Mouse (Mus musculus) midbrain, embryonic 14.5 days (tissue): ENCODE measurements at regions not wholly inside any gene's neighbourhood (a gene's known extent, or its start where the extent isn't known, plus 50 kb on each side); places are given as distances from the start of the nearest gene placed in this dataset.

ENCODE experiments used
- ATAC-seq: fragments of 200-750 bp; cut with Nextera tagmentation; 2 replicates; pipeline ENCODE4 v1.8.0; 2017; ENCODE audit warnings: moderate number of reproducible peaks, moderate library complexity; ENCODE audit not compliant: low FRiP score, low TSS enrichment
- DNase-seq: peaks from one replicate; pipeline ENCODE4 v3.0.0-alpha.2; 2015
- H3K27ac ChIP-seq: fragments of 300-500 bp; sonication (generic); replicated peaks from 2 replicates; pipeline ENCODE4 v1.5.1; 2014; ENCODE audit warnings: mild to moderate bottlenecking, low read depth, low read length, moderate library complexity
- H3K27me3 ChIP-seq: fragments of 300-500 bp; sonication (generic); 2 replicates; pipeline ENCODE4 v1.6.1; 2014; ENCODE audit warnings: low read length, control low read depth, mixed read lengths; ENCODE audit not compliant: control insufficient read depth, insufficient read depth
- H3K36me3 ChIP-seq: fragments of 300-500 bp; sonication (generic); 2 replicates; pipeline ENCODE4 v1.6.1; 2014; ENCODE audit warnings: low read length, control low read depth; ENCODE audit not compliant: control insufficient read depth, insufficient read depth
- H3K4me1 ChIP-seq: fragments of 300-500 bp; sonication (generic); 2 replicates; pipeline ENCODE4 v1.6.1; 2014; ENCODE audit warnings: mild to moderate bottlenecking, antibody characterized with exemption, low read length, control low read depth; ENCODE audit not compliant: control insufficient read depth, insufficient read depth
- H3K4me2 ChIP-seq: fragments of 300-500 bp; sonication (generic); 2 replicates; pipeline ENCODE4 v1.6.1; 2014; ENCODE audit warnings: mild to moderate bottlenecking, low read length, moderate library complexity
- H3K4me3 ChIP-seq: fragments of 300-500 bp; sonication (generic); replicated peaks from 2 replicates; pipeline ENCODE4 v1.5.1; 2014; ENCODE audit warnings: low read depth, low read length
- H3K9ac ChIP-seq: fragments of 300-500 bp; sonication (generic); replicated peaks from 2 replicates; pipeline ENCODE4 v1.6.1; 2014; ENCODE audit warnings: mild to moderate bottlenecking, low read length, moderate library complexity
- H3K9me3 ChIP-seq: fragments of 300-500 bp; sonication (generic); 2 replicates; pipeline ENCODE4 v1.6.1; 2016; ENCODE audit warnings: low read length, control low read depth, mixed read lengths; ENCODE audit not compliant: control insufficient read depth
- WGBS: fragments of 180-500 bp; shearing (Covaris S2); extraction: QIAGEN DNeasy Blood & Tissue Kit; methylation state at CpG from one replicate; pipeline ENCODE4 v1.1.7; 2014; 5-methylcytosine and 5-hydroxymethylcytosine counted together

DNA sequence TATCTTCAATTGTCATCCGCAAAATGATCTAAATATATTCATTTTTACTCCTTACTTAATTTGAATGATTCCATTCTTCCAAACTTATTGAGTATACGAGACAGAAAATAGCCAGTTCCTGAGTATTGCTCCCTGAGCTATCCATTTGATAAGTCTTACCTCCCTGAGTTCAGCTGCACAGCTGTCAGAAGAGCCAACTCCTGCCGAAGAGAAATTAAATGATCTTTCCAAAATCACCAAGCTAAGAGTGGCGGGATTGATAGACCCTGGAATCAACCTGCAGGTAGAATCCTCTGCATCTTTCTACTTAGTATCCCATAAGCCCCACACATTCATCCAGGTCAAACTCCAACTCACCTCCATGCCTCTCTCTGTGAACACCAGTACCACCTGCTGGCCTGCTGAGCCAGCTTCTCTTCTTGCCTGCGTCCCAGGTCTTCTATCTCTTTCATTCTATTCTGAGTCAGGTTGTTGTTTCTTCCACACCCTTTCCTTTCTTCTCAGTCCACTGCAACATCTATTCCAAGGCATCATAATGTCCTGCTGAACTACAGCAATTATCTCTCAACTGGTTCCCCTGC, 124.2 kb downstream of the Cpeb2 start:
- H3K9ac ChIP-seq: no peak overlapping the region
- no peak overlapping the region for H3K27ac ChIP-seq
- H3K4me2 ChIP-seq: no peak overlapping the region
- no peak overlapping the region for H3K4me3 ChIP-seq
- H3K4me1 ChIP-seq: peaks cover 13% of the 10 kb centered on the region
- H3K36me3 ChIP-seq: no peaks in the 10 kb centered on the region
- 96% methylated on average over 5 of the region's 5 CpGs for WGBS
- H3K9me3 ChIP-seq: no peaks in the 10 kb centered on the region
- H3K27me3 ChIP-seq: no peaks in the 10 kb centered on the region
- DNase-seq (no peak), ATAC-seq (no peak)

GRCm38 (mm10) chr5:43357901-43358300, 124.9 kb downstream of the Cpeb2 start:
- no peaks in the 10 kb centered on the region for H3K36me3 ChIP-seq
- DNase-seq: no peak
- H3K9ac ChIP-seq: no peak overlapping the region
- H3K27me3 ChIP-seq: no peaks in the 10 kb centered on the region
- H3K4me1 ChIP-seq: peaks cover 13% of the 10 kb centered on the region
- 91% methylated on average over 5 of the region's 5 CpGs for WGBS
- no peak for ATAC-seq
- no peak overlapping the region for H3K27ac ChIP-seq
- no peak overlapping the region for H3K4me3 ChIP-seq
- no peaks in the 10 kb centered on the region for H3K9me3 ChIP-seq
- H3K4me2 ChIP-seq: no peak overlapping the region

DNA sequence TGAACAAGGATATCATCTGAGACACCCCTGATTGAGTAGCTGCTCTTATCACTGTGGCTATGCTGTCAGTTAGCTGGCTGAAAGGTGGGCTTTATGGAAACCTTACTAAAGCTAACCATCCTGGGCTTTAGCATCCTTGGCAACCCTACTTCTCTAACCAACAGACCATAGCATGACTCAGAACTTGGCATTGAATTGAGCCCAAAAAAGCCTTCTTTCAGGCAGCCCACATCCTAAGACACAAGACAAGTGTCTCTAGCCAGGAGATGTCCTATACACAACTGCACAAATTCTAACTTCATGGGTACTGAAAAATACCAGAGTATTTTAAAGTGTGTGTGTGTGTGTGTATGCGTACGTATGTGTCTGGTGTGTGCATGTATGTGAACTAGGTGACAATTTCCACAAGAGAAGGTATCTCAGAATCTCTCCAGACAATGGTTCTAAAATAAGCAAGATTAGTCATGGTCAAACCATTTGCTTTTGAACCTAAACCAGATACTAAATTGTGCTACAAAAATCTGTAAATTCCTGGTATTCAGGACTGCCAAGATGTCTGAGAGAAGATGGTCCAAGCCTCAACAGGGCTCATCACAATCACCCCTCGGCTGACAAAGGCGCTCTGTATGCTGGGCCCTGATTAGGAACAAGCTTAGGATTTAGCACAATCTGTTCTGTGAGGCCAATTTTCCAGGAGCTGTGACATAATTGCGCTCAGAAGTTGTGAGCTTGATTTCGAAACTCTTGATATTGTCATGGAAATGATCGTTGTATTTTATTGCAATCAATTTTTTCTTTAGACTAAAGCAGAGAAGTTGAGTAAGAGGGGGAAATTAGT, 126.2 kb downstream of the Cpeb2 start:
- WGBS: 73% methylated on average over 7 of the region's 7 CpGs
- no peaks in the 10 kb centered on the region for H3K36me3 ChIP-seq
- H3K9ac ChIP-seq: no peak overlapping the region
- no peak for DNase-seq
- H3K4me2 ChIP-seq: no peak overlapping the region
- H3K27ac ChIP-seq: no peak overlapping the region
- ATAC-seq: no peak
- H3K4me3 ChIP-seq: no peak overlapping the region
- no peaks in the 10 kb centered on the region for H3K9me3 ChIP-seq
- peaks cover 13% of the 10 kb centered on the region for H3K4me1 ChIP-seq
- no peaks in the 10 kb centered on the region for H3K27me3 ChIP-seq

GRCm38 (mm10) chr5:43360298-43360697, 127.3 kb downstream of the Cpeb2 start:
- no peak for ATAC-seq
- whole genome bisulfite sequencing: 54% methylated on average over 3 of the region's 3 CpGs

DNA sequence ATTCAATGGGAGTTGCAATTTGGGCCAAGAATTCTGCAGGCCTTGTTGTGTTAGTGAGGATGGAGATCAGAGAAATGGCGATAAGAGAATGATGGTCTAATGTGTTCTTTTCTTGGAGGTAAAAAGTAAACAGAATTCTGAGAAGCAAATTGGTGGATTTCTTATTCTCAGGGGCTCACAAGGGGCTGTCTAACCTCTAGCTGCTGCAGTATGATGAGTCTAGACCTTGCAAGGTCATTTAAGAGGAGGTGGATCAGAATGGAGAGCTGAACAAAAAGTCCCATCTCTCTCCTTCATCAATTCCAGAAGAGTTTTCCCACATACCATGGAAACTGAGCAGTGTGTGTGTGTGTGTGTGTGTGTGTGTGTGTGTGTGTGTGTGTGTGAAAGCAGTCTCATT, 128.1 kb downstream of the Cpeb2 start:
- ATAC-seq: no peak
- H3K4me3 ChIP-seq: no peak overlapping the region
- H3K4me1 ChIP-seq: no peaks in the 10 kb centered on the region
- no peaks in the 10 kb centered on the region for H3K27me3 ChIP-seq
- H3K9me3 ChIP-seq: no peaks in the 10 kb centered on the region
- no peak for DNase-seq
- H3K9ac ChIP-seq: no peak overlapping the region
- WGBS: 94% methylated on average over 1 of the region's 1 CpGs
- no peak overlapping the region for H3K27ac ChIP-seq
- H3K36me3 ChIP-seq: no peaks in the 10 kb centered on the region
- H3K4me2 ChIP-seq: no peak overlapping the region

More at GRCm38 (mm10) chr5:43360298-43360697, 127.3 kb downstream of the Cpeb2 start:
- Histone ChIP-seq H3K27me3 (no peaks in the 10 kb centered on the region), H3K9ac (no peak overlapping the region), H3K9me3 (no peaks in the 10 kb centered on the region), H3K4me3 (no peak overlapping the region), H3K4me2 (no peak overlapping the region), H3K4me1 (peaks cover 5% of the 10 kb centered on the region; the same call in 1 of the 2 replicates), H3K36me3 (no peaks in the 10 kb centered on the region), H3K27ac (no peak overlapping the region)
- peak; percentile 77 for DNase-seq

GRCm38 (mm10) chr5:43372385-43372784, 139.4 kb downstream of the Cpeb2 start:
- Histone ChIP-seq H3K9me3 (no peaks in the 10 kb centered on the region), H3K9ac (no peak overlapping the region), H3K27ac (no peak overlapping the region), H3K4me3 (no peak overlapping the region), H3K4me2 (no peak overlapping the region), H3K36me3 (no peaks in the 10 kb centered on the region), H3K27me3 (no peaks in the 10 kb centered on the region), H3K4me1 (no peaks in the 10 kb centered on the region)
- no peak for DNase-seq
- WGBS: 81% methylated on average over 1 of the region's 1 CpGs
- no peak for ATAC-seq

- Histone ChIP-seq H3K9ac (no peak overlapping the region), H3K4me3 (no peak overlapping the region), H3K9me3 (no peaks in the 10 kb centered on the region), H3K4me1 (no peaks in the 10 kb centered on the region), H3K27ac (no peak overlapping the region), H3K27me3 (no peaks in the 10 kb centered on the region), H3K4me2 (no peak overlapping the region), H3K36me3 (no peaks in the 10 kb centered on the region)
- WGBS: 85% methylated on average over 3 of the region's 3 CpGs
- DNase-seq (no peak), ATAC-seq (no peak)
Observed at GRCm38 (mm10) chr5:43384689-43385375, 130.5 kb upstream of the C1qtnf7 start.

DNA sequence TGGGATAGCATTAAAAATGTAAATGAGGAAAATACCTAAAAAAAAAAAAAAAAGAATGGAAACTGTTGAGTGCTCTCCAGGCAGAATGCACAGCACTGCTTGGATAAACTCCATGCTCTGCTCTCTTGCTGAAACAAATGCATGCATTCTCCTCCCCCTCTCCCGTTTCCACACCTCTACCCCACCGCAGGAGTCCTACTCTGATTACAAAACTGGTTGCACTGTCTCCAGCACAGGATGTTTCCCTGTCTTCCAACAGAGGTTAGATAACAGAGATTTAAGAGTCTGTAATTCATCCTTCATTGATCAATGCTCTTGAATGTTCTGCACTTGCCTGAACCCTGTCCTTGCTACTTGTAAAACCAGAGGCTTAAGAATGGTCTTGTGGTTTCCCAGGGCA, 124.3 kb upstream of the C1qtnf7 start:
- no peak overlapping the region for H3K27ac ChIP-seq
- H3K4me1 ChIP-seq: no peaks in the 10 kb centered on the region
- H3K27me3 ChIP-seq: no peaks in the 10 kb centered on the region
- no peak overlapping the region for H3K4me3 ChIP-seq
- ATAC-seq: no peak
- no peaks in the 10 kb centered on the region for H3K36me3 ChIP-seq
- no peak overlapping the region for H3K4me2 ChIP-seq
- H3K9ac ChIP-seq: no peak overlapping the region
- no peak for DNase-seq
- 16% methylated on average over 2 of the region's 2 CpGs for WGBS
- no peaks in the 10 kb centered on the region for H3K9me3 ChIP-seq
